Mouse (Mus musculus) left cerebral cortex, postnatal 36 days (tissue): ENCODE data around the gene Uchl3. TPM values are rescaled to one million over a fixed set of nuclear protein-coding genes. Genes with fewer than 3 reads are reported as not detected.

ENCODE experiments used
- DNase-seq, 2 experiments: peaks; one replicate each; pipeline ENCODE4 v3.0.0; 2021 to 2022; ENCODE audit warnings: low spot score in 2 of 2, mixed read lengths in 1 of 2
- intact Hi-C: fragments of 180-260 bp; cut with DNase I; formaldehyde crosslinking; loops from one replicate; pipeline ENCODE4 v1.15.1; 2025
- total RNA-seq, 2 experiments: library from RNA; stranded (reverse); gene quantifications; 2 replicates each; pipeline ENCODE4 v1.2.3; 2021

Uchl3 gene
- total RNA-seq, 2 experiments from 2014 or later, result 36.1 to 40.2 TPM

DNA sequence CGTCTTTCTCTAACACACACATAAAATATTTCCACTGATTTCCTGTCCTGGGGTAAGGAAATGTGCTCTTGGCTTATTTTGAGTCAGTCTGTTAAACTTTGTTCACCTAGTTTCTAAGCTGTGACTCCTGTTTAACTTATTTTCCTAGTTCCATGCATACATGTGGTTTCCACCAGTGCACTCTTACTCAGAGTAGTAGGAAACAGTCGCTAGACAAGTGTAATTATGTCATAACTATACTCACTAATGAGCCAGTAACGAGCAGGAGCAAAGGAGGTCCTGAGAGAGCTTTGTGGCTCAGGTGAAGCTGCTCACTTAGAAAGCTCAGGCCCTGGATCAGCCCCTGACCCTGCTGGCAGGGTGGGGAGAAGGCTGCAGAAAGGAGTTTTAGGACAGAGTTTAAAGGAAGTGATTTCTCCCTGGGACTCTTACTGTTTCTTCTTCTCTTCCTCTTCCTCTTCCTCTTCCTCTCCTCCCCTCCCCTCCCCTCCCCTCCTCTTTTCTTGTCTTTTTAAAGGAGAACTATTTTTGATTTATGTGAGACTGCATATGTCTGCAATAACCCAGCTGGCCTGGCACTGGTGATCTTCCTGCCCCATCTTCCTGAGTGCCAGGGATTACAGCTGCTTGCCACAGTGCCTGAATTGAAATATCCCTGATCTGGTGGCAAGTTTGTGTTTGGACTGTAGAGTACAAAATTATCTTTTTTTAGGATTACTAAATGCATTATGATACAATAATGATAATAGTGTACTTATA lies 8.1 kb downstream of the Uchl3 start:
- intact Hi-C loops, result no loop called here
- DNase-seq, result no peak

DNA sequence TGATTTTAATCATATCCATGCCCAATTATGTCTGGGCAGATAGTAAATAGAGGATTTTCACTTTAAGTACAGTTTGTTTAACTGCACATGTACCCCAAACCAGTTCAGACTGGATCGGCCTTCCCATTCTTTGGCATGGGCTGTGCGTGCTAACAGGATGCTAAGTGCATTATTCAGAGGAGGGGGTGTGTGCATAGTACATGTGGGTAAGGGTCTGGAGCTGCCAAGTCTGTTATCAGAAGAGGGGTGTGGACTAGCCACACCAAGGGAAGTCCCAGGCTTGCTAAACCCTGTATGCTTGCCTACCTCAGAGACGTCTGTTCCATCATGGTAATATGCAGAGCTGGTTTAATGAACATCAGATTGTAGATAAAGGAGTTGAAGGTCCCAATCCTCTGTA lies 10.5 kb downstream of the Uchl3 start:
- no peak for DNase-seq
- intact Hi-C loops, result no loop called here

DNA sequence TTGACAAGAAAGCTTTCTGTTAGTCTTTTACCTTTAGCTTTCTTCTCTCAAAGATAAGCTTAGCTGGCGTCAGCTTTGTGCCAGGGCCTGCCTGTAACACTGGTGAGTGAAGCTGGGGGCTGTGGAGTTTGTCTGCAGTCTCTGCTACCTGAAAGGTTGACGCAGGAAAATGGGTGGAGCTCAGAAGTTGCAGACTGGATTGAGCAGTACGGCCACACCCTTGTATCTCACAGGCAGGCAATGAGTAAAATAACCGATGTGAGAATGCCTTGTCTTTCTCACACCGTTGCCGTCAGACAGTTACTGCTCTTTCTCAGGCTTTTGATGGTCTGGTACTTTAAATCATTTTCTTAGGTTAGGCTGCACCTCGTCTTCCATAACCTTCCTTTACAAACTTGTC lies 12.3 kb downstream of the Uchl3 start:
- no peak for DNase-seq
- intact Hi-C loops, result no loop called here

DNA sequence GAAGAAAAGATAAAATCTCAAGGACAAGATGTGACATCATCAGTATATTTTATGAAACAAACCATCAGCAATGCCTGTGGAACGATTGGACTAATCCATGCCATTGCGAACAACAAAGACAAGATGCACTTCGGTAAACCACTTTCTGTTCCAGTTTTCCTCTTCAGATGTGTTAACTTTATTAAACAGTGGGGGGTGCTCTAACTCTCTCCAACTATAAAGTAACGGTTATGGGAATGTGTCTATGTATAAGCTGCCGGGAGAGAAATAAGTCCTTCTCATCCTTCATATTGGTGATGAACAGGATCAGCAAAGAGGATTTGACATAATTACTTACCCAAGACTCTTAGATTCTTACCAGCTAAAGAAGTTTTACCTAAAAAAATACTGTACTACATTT lies 12.8 kb downstream of the Uchl3 start:
- DNase-seq, result no peak
- intact Hi-C loops, result no loop called here

DNA sequence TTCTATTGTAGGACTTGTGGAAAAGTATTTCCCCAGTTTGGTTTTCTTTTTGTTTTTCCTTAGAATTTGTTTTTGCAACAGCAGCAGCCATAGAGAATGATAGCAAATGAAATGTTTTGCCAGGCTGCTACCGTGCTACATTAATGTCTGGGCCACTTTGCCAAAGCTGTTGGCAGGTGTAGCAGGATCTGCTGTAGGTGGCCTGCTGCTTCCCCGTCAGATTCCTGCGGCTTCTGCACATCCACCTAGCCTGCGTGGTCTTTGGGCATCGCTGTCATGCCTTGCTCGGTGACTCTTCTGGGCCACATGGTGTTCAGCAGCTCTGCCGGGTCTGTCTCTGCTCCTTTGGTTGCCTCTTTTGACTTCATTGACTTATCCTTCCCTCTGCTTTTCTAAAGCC lies 14.9 kb downstream of the Uchl3 start:
- no peak for DNase-seq
- intact Hi-C loops, result no loop called here

DNA sequence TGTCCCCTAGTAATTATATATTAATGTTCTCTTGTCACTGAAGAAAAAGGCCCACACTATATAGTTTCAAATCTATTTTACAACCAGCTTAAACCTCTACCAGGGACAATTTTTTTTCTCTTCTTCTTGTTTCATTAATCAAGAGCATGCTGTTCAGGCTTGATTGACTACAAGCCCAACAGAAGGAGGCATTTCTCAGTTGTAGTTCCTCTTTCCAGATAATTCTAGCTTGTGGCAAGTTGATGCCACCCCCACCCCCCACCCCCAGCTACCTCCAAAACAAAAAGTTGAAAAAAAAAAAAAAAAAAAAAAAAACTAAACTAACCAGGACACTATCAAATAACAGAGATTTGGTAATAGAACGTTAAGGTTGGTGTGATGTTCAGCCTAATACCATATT lies 18.5 kb downstream of the Uchl3 start:
- no peak for DNase-seq
- intact Hi-C loops, result no loop called here

DNA sequence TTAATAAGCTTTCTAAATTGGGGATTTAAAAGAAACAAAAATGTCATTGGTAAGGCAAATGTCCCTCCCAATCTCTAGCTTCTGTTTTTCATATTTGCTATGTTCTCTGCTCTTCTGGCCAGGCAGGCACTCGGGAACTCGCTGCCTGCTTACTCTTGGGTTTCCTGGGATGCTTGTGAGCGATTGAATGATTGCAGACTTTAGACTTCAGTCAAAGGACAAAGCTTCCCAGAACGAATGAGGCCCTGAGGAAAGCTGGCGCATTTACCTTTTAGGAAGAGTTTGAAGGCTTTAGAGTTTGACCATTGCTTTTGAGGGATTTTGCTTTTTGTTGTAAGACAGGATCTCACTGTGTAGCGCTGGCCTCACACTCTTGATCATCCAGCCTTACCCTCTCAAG lies 33.9 kb downstream of the Uchl3 start:
- DNase-seq, result no peak
- intact Hi-C loops, result no loop called here

DNA sequence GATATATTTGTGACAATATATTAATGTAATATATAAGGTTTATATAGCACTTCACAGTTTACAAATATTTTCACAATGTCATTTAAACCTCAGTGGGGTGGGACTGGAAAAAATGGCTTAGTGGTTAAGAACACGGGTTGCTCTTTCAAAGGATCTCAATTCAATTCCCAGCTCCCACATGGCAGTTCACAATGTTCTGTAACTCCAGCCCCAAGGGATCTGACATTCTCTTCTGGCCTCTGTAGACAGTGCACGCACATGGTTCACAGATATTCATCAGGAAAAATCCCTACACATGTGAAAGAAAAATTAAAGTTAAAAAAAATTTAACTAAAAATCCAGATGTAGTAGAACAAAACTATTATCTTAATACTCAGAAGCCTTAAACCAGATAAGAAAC lies 34.6 kb downstream of the Uchl3 start:
- intact Hi-C loops, result no loop called here
- DNase-seq, result no peak

DNA sequence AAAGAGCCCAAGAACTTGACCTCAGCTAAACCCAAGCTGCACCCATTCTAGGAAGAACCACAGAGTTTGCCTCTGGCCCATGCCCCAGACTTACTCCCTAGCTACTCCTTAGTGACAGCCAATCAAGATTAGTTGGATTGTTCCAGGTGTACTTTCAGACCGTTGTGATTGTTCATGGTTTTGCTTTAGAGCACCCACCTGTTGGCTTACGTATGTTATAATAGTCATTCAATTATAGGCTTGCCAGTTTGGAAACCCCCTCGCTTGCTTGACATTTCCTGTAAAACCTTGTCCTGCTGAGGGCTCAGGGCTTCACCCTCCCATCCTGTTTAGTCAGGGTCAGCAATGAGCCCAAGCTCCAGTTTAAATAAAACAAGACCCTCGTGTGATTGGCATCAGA lies 50.7 kb downstream of the Uchl3 start:
- no peak for DNase-seq
- intact Hi-C loops, result no loop called here

DNA sequence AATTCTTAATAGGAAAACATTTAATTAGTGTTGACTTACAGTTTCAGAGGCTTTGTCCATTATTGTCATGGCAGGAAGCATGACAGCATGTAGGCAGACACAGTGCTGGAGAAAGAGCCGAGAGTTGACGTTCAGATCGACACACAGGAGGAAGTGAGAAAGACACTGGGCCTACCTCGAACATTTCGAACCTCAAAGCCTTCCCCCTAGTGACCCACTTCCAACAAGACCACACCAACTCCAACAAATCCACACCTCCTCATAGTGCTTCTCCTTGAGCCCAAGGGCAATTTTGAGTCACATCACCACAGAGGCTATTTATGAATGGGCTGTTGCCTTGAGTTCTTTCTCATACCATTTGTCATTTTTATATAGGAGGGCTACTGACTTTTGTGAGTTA lies 53.3 kb downstream of the Uchl3 start:
- intact Hi-C loops, result no loop called here

DNA sequence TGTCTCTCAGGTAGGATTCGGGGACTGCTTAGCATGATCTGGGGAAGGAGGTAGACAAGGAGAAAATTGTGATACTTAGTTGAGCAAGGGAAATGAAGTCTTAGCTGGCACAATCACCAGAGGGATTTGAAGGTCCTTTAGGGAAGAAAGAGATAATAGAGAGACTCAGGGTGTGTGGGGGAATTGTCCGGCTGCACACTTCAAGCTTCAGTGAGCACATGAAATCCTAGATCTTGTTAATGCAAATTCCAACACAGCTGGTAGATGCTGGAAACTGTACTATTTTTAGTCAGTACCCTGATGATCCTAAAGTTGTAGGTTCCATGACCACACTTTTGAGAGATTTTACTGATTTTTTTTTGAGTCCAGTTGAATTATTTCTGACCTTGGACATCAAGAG lies 60.6 kb downstream of the Uchl3 start:
- no peak for DNase-seq
- intact Hi-C loops, result no loop called here

More for the DNA sequence above, 53.3 kb downstream of the Uchl3 start:
- DNase-seq, result no peak

DNA sequence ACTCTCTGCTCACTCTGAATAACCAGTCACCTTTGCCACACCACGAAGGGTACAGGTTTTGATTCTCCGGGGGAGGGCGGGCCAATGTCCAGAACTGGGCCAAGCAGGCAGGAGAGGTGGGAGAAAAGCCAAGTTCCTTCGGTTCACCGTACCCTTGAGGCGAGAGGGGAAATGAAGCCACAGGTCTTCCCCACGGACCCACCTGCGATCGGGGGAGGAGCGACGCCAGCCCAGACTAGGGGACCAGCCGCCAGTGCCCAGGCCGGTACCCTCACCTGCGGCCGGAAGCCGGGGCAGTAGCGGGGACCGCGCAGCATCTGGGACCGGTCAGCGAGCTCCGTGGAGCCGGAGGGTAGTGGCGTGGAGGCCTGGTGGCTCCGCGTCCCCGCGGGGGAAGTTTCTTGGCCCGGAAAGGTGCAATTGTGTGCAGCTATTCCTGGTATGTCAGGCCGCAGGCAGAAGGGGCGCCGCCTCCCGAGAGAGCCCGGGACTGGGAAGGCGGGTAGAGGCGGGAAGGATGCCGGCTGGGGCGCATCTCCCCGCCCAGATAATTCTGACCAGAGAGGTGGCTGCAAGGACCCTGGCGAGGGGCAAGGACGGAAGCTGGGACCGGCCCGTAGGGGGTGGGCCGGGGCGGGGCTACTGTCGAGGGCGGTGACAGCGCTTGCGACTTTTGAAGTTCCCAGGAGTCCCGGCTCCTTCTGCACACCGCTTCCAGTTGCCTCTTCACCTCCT lies 75.6 kb downstream of the Uchl3 start, which contains the start of the genes Gm9922 and Lmo7:
Gm9922 (minus strand) TSS at position 578 of the 735 bp plus-strand sequence.
Lmo7 (plus strand) TSS at position 721 of the 735 bp plus-strand sequence.
- intact Hi-C loops, result loop anchor here (10.0 kb wide), 1 partner anchor 215 kb away; no protein-coding TSS in a partner anchor
- DNase-seq, result peak; percentile 9 to 35

DNA sequence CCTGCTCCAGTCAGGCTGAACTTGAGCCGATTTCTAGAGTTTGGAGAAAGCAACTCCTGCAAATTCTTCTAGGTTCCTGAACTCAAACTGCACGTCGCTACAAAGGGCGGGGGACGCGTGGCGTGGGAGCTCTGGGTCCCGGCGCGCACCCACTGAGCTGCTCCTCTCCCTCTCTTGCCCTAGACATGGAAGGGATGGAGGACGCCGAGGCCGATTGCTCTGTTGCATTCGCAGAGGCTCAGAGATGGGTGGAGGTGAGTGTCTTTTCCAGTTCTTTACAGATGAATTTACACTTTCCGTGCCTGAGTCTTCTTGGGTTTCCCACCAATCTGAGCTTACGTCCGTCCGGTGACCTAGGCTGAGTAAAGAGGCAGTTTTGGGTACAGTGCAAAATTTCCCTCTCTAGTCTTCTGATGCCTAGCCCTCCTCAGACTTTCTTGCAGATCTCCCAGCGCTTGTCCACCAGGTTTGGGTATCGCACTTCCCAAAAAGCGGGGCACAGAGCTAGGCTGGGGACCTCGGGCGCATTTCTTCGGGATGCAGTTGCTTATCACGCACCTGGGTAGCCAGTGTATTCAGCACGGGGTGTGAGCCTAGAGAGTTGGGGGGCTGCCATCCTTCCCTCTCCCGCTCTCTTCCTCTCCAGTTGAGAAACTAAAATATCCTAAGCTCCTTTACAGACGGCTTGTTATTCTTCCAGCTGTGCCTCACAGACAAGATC lies 76.4 kb downstream of the Uchl3 start:
- intact Hi-C loops, result loop anchor here (10.0 kb wide), 1 partner anchor 215 kb away; no protein-coding TSS in a partner anchor
- DNase-seq, result no peak

DNA sequence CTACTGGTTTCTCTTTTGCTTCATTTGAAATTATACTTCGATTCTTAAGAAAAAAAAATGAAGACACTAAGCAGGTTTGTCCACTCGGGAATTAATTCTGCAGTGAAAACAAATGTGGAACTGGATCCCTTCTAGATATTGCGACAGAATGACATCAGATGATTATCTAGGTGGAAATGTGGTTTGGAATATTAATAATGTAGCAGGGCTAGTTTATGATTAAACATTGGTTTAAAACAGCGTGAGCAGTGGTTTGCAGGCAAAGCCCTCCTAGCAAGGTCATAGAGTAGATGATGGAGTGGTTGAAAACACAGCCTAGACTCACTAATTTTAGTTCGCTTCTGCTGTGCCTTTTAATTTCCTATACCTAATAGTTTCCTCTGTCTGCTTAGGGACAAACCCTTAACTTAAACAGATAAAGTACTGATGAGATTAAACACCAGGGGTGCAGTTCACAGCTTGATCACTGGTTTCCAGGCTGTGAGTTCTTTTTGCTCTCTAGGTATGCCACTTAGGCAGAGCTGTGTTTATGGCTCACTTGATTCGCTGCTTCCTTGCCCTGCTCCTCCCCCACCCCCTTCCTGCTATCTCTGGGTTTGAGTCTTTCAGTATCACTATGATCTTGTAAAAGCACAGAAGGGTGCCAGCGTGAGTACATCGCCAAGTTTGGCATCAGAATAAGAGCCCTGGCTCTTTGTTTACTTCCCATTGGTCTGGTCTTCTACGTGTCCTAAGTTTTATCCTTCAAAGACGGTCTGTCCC lies 80.0 kb downstream of the Uchl3 start:
- intact Hi-C loops, result no loop called here
- no peak for DNase-seq

DNA sequence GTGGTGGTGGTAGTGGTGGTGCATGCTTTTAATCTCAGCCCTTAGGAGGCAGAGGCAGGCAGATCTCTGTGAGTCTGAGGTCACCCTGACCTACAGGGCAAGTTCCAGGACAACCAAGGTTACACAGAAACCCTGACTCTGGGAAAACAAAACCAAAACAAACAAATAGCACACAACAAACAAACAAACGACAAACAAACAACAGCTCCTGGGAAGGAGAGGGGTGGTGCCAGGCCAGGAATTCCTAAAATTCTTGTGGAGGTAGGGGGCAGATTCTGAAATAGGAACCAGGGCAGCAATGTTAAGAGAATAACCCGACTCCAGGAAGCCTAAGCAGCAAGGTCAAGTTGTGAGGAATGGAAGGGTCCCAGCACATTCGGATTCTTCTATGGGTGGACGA lies 83.7 kb downstream of the Uchl3 start:
- no peak for DNase-seq
- intact Hi-C loops, result no loop called here

Other genes starting within 250 kb of the Uchl3 start
- 10 to 100 TPM in 1 of 2 experiments, 1 to 10 TPM in 1; 6.1 to 12.0 TPM for gene Tbc1d4, start 44.8 kb upstream of the Uchl3 start, total RNA-seq
- 10 to 100 TPM; 57.3 to 58.6 TPM for gene Commd6, start 13.3 kb upstream of the Uchl3 start, total RNA-seq
- not detected for gene Gm9922, start 75.8 kb downstream of the Uchl3 start, total RNA-seq
- 100 to 1,000 TPM in 1 of 2 experiments, 10 to 100 TPM in 1; 81.4 to 118 TPM for gene Lmo7, start 76.0 kb downstream of the Uchl3 start, total RNA-seq